15 mouse cellular contexts compared by ENCODE assay signal in genomic region chr1:58415442-58415841, GRCm38 (mm10). TPM values are rescaled to one million over a fixed set of nuclear protein-coding genes. Genes with fewer than 3 reads are reported as not detected.
DNase-seq lines count a peak whose midpoint lies in the region; ATAC-seq and TF ChIP-seq lines count a peak whose summit lies in the region.
"Had no signal": no experiment of that assay in that cellular context is flagged by ENCODE, and none has a peak within 500 bp of the region (broad histone marks: within the 10 kb centered on the region; RNA-seq: fewer than 3 reads in every experiment).

No protein-coding gene starts in this region.

- no peaks in the 10 kb centered on the region for H3K9me3 ChIP-seq in forebrain, postnatal 0 days (ENCODE audit: low read length)
- H3K9me3 ChIP-seq in forebrain, embryonic 12.5 days = no peaks in the 10 kb centered on the region
- no peaks in the 10 kb centered on the region for H3K9me3 ChIP-seq in liver, embryonic 14.5 days (ENCODE audit: control insufficient read depth, low read length)
- H3K9me3 ChIP-seq in liver, embryonic 12.5 days (replicated peaks) = no peaks in the 10 kb centered on the region
- H3K9me3 ChIP-seq: limb, embryonic 15.5 days had no signal

- no peak overlapping the region for H3K4me3 ChIP-seq in forebrain, postnatal 0 days (ENCODE audit: low read depth, low read length)
- H3K4me3 ChIP-seq in forebrain, embryonic 12.5 days (replicated peaks) = no peak overlapping the region
- no peak overlapping the region for H3K4me3 ChIP-seq in liver, embryonic 14.5 days (ENCODE audit: insufficient read depth in 1 of 2, low read depth in 2 of 2, low read length in 2 of 2)
- H3K4me3 ChIP-seq in liver, embryonic 12.5 days = no peak overlapping the region
- H3K4me3 ChIP-seq: erythroblast, embryonic 14.5 days; limb, embryonic 15.5 days had no signal

- no peak overlapping the region for H3K4me2 ChIP-seq in forebrain, postnatal 0 days (ENCODE audit: low read depth)
- no peak overlapping the region for H3K4me2 ChIP-seq in forebrain, embryonic 12.5 days
- H3K4me2 ChIP-seq in liver, embryonic 14.5 days (ENCODE audit: low read depth) = no peak overlapping the region
- H3K4me2 ChIP-seq in liver, embryonic 12.5 days = no peak overlapping the region
- H3K4me2 ChIP-seq: limb, embryonic 15.5 days had no signal

- no peak for TF ChIP-seq EP300 in liver, embryonic 14.5 days (IDR thresholded peaks at IDR 0.05; ENCODE audit: low read depth)

- no peaks in the 10 kb centered on the region for H3K27me3 ChIP-seq in forebrain, postnatal 0 days (ENCODE audit: insufficient read depth, low read length)
- H3K27me3 ChIP-seq in forebrain, embryonic 12.5 days = no peaks in the 10 kb centered on the region
- H3K27me3 ChIP-seq in liver, embryonic 14.5 days (ENCODE audit: control insufficient read depth, insufficient read depth, low read length) = no peaks in the 10 kb centered on the region
- H3K27me3 ChIP-seq in liver, embryonic 12.5 days (replicated peaks) = no peaks in the 10 kb centered on the region
- H3K27me3 ChIP-seq: limb, embryonic 15.5 days had no signal

- no peak overlapping the region for H3K27ac ChIP-seq in forebrain, postnatal 0 days (ENCODE audit: low read depth, low read length)
- no peak overlapping the region for H3K27ac ChIP-seq in forebrain, embryonic 12.5 days
- no peak overlapping the region for H3K27ac ChIP-seq in liver, embryonic 14.5 days
- no peak overlapping the region for H3K27ac ChIP-seq in liver, embryonic 12.5 days
- H3K27ac ChIP-seq: limb, embryonic 15.5 days had no signal

- H3K9ac ChIP-seq in forebrain, postnatal 0 days = no peak overlapping the region
- H3K9ac ChIP-seq in forebrain, embryonic 12.5 days = no peak overlapping the region
- H3K9ac ChIP-seq in liver, embryonic 14.5 days (replicated peaks) = no peak overlapping the region
- H3K9ac ChIP-seq in liver, embryonic 12.5 days = no peak overlapping the region
- H3K9ac ChIP-seq: limb, embryonic 15.5 days had no signal

- peak; percentile 30; the same call in 1 of the 2 replicates for TF ChIP-seq CTCF in forebrain, postnatal 0 days (IDR thresholded peaks at IDR 0.05; ENCODE audit: low read depth)
- peak; percentile 38; the same call in 1 of the 2 replicates for TF ChIP-seq CTCF in liver, embryonic 14.5 days (IDR thresholded peaks at IDR 0.05; ENCODE audit: low read depth)
- TF ChIP-seq CTCF in brain, embryonic 14.5 days (IDR thresholded peaks at IDR 0.05; ENCODE audit: borderline replicate concordance, extremely low read depth, insufficient read depth, insufficient read length) = peak; percentile 15; the same call in 1 of the 2 replicates

- 27% methylated on average over 1 of the region's 1 CpGs for WGBS in forebrain, postnatal 0 days
- 42% methylated on average over 1 of the region's 1 CpGs for WGBS in forebrain, embryonic 12.5 days
- 24% methylated on average over 1 of the region's 1 CpGs for WGBS in liver, embryonic 14.5 days (ENCODE audit: insufficient replicate concordance)
- 16% methylated on average over 1 of the region's 1 CpGs for WGBS in liver, embryonic 12.5 days (ENCODE audit: insufficient replicate concordance)

- peak; percentile 47; the same call in 1 of the 2 replicates for ATAC-seq in forebrain, postnatal 0 days
- ATAC-seq in forebrain, embryonic 12.5 days (ENCODE audit: low FRiP score) = no peak
- ATAC-seq in liver, embryonic 14.5 days (ENCODE audit: insufficient read depth) = no peak
- no peak for ATAC-seq in liver, embryonic 12.5 days

- peaks cover 84% of the 10 kb centered on the region for H3K36me3 ChIP-seq in forebrain, postnatal 0 days (ENCODE audit: insufficient read depth)
- peaks cover 86% of the 10 kb centered on the region for H3K36me3 ChIP-seq in forebrain, embryonic 12.5 days (replicated peaks)
- H3K36me3 ChIP-seq in liver, embryonic 14.5 days (replicated peaks; ENCODE audit: control insufficient read depth, insufficient read depth, low read depth) = peaks cover 94% of the 10 kb centered on the region
- H3K36me3 ChIP-seq in liver, embryonic 12.5 days = peaks cover 94% of the 10 kb centered on the region

- H3K4me1 ChIP-seq in forebrain, postnatal 0 days (ENCODE audit: insufficient read depth) = peaks cover 3% of the 10 kb centered on the region; the same call in 1 of the 2 replicates
- H3K4me1 ChIP-seq in forebrain, embryonic 12.5 days = no peaks in the 10 kb centered on the region
- no peaks in the 10 kb centered on the region for H3K4me1 ChIP-seq in liver, embryonic 14.5 days (replicated peaks; ENCODE audit: control insufficient read depth in 2 of 2, insufficient read depth in 2 of 2, low read length in 1 of 2)
- peaks cover 8% of the 10 kb centered on the region; the same call in 1 of the 2 replicates for H3K4me1 ChIP-seq in liver, embryonic 12.5 days
- H3K4me1 ChIP-seq: limb, embryonic 15.5 days had no signal

- TF ChIP-seq POLR2A in brain, embryonic 14.5 days (IDR thresholded peaks at IDR 0.05; ENCODE audit: borderline replicate concordance, extremely low read depth, insufficient read depth, insufficient read length, poor library complexity, severe bottlenecking) = no peak

- no peak for DNase-seq in forebrain, postnatal 0 days
- DNase-seq in liver, embryonic 14.5 days (ENCODE audit: low read depth in 3 of 3, low spot score in 3 of 3) = no peak
- peak; percentile 63 for DNase-seq in CD4-positive helper T cell, adult 2 months (ENCODE audit: low read depth, low spot score)
- DNase-seq in brain, embryonic 14.5 days (ENCODE audit: low read depth) = no peak
- DNase-seq in right cerebral cortex, postnatal 10 days (ENCODE audit: low spot score in 2 of 2) = no peak
- no peak for DNase-seq in layer of hippocampus, adult 18-20 months (ENCODE audit: low spot score in 2 of 2)
- DNase-seq: cerebellum, adult 8-10 months; heart, adult 11 months; heart, postnatal 10 days; kidney, postnatal 25 days; lung, postnatal 14 days had no signal

RNA-seq across cellular contexts. Expression of gene Clk1, which starts 8.4 kb away (rescaled TPM):
- 121 and 143 TPM in 2 replicates for total RNA-seq in forebrain, postnatal 0 days (2014; rRNA removed)
- 62.6 and 86.0 TPM in 2 replicates for polyA plus RNA-seq in forebrain, postnatal 0 days (2015; fragmentation: Nextera tagmentation; extraction: Ambion mirVana)
- 149 and 159 TPM in 2 replicates for polyA plus RNA-seq in forebrain, embryonic 12.5 days (2016; fragmentation: Nextera tagmentation; extraction: Ambion mirVana)
- polyA plus RNA-seq in liver, embryonic 14.5 days (2012; rRNA removed) = 49.0 and 97.9 TPM in 2 replicates
- polyA plus RNA-seq in liver, embryonic 14.5 days (2014; fragmentation: Nextera tagmentation; extraction: Ambion mirVana) = 69.3 and 78.5 TPM in 2 replicates
- 96.2 and 96.4 TPM in 2 replicates for polyA plus RNA-seq in liver, embryonic 12.5 days (2016; fragmentation: Nextera tagmentation; extraction: Ambion mirVana)
- polyA plus RNA-seq in brain, embryonic 14.5 days (2012; rRNA removed) = 204 and 259 TPM in 2 replicates
- 100 to 1,000 TPM; 144 to 166 TPM for total RNA-seq in layer of hippocampus, adult 18-20 months (2021)

RNA-seq across cellular contexts. Expression of gene Bzw1, which starts 22.7 kb away (rescaled TPM):
- total RNA-seq in forebrain, postnatal 0 days (2014; rRNA removed) = 322 and 340 TPM in 2 replicates
- 344 and 354 TPM in 2 replicates for polyA plus RNA-seq in forebrain, postnatal 0 days (2015; fragmentation: Nextera tagmentation; extraction: Ambion mirVana)
- polyA plus RNA-seq in forebrain, embryonic 12.5 days (2016; fragmentation: Nextera tagmentation; extraction: Ambion mirVana) = 509 and 526 TPM in 2 replicates
- polyA plus RNA-seq in liver, embryonic 14.5 days (2012; rRNA removed) = 25.8 and 38.3 TPM in 2 replicates
- 152 and 153 TPM in 2 replicates for polyA plus RNA-seq in liver, embryonic 14.5 days (2014; fragmentation: Nextera tagmentation; extraction: Ambion mirVana)
- polyA plus RNA-seq in liver, embryonic 12.5 days (2016; fragmentation: Nextera tagmentation; extraction: Ambion mirVana) = 225 and 229 TPM in 2 replicates
- polyA plus RNA-seq in brain, embryonic 14.5 days (2012; rRNA removed) = 137 and 151 TPM in 2 replicates
- 100 to 1,000 TPM; 109 to 114 TPM for total RNA-seq in layer of hippocampus, adult 18-20 months (2021)

RNA-seq across cellular contexts. Expression of gene Nif3l1, which starts 29.5 kb away (rescaled TPM):
- 41.6 and 46.8 TPM in 2 replicates for total RNA-seq in forebrain, postnatal 0 days (2014; rRNA removed)
- polyA plus RNA-seq in forebrain, postnatal 0 days (2015; fragmentation: Nextera tagmentation; extraction: Ambion mirVana) = 41.5 and 48.5 TPM in 2 replicates
- 57.9 and 65.0 TPM in 2 replicates for polyA plus RNA-seq in forebrain, embryonic 12.5 days (2016; fragmentation: Nextera tagmentation; extraction: Ambion mirVana)
- 10.3 and 10.7 TPM in 2 replicates for polyA plus RNA-seq in liver, embryonic 14.5 days (2012; rRNA removed)
- polyA plus RNA-seq in liver, embryonic 14.5 days (2014; fragmentation: Nextera tagmentation; extraction: Ambion mirVana) = 16.5 and 18.0 TPM in 2 replicates
- polyA plus RNA-seq in liver, embryonic 12.5 days (2016; fragmentation: Nextera tagmentation; extraction: Ambion mirVana) = 25.2 TPM in 2 replicates
- polyA plus RNA-seq in brain, embryonic 14.5 days (2012; rRNA removed) = 44.8 and 49.3 TPM in 2 replicates
- 10 to 100 TPM; 18.5 to 23.2 TPM for total RNA-seq in layer of hippocampus, adult 18-20 months (2021)

RNA-seq across cellular contexts. Expression of gene Ppil3, which starts 29.8 kb away (rescaled TPM):
- total RNA-seq in forebrain, postnatal 0 days (2014; rRNA removed) = 29.0 and 48.5 TPM in 2 replicates
- polyA plus RNA-seq in forebrain, postnatal 0 days (2015; fragmentation: Nextera tagmentation; extraction: Ambion mirVana) = 53.5 and 55.4 TPM in 2 replicates
- polyA plus RNA-seq in forebrain, embryonic 12.5 days (2016; fragmentation: Nextera tagmentation; extraction: Ambion mirVana) = 47.5 and 49.4 TPM in 2 replicates
- 12.1 and 18.6 TPM in 2 replicates for polyA plus RNA-seq in liver, embryonic 14.5 days (2012; rRNA removed)
- 29.8 and 31.0 TPM in 2 replicates for polyA plus RNA-seq in liver, embryonic 14.5 days (2014; fragmentation: Nextera tagmentation; extraction: Ambion mirVana)
- polyA plus RNA-seq in liver, embryonic 12.5 days (2016; fragmentation: Nextera tagmentation; extraction: Ambion mirVana) = 34.0 and 39.9 TPM in 2 replicates
- 32.6 and 34.6 TPM in 2 replicates for polyA plus RNA-seq in brain, embryonic 14.5 days (2012; rRNA removed)
- total RNA-seq in layer of hippocampus, adult 18-20 months (2021) = 10 to 100 TPM; 25.2 to 25.9 TPM
